Mouse (Mus musculus) lung, postnatal 0 days (tissue): ENCODE results near the gene Tax1bp3. TPM values are rescaled to one million over a fixed set of nuclear protein-coding genes. Genes with fewer than 3 reads are reported as not detected.

ENCODE experiments used
- ATAC-seq: fragments of 200-750 bp; cut with Nextera tagmentation; 2 replicates; pipeline ENCODE4 v1.8.0; 2017; ENCODE audit warnings: moderate library complexity
- DNase-seq: peaks from one replicate; pipeline ENCODE4 v3.0.0-alpha.2; 2016; ENCODE audit warnings: low spot score
- H3K27ac ChIP-seq: fragments of 300-500 bp; sonication (generic); 2 replicates; pipeline ENCODE4 v1.5.1; 2014; ENCODE audit warnings: antibody characterized with exemption, mild to moderate bottlenecking, low read length, mixed read lengths
- H3K27me3 ChIP-seq: fragments of 300-500 bp; sonication (generic); replicated peaks from 2 replicates; pipeline ENCODE4 v1.6.1; 2014; ENCODE audit warnings: low read length, mixed read lengths; ENCODE audit not compliant: insufficient read depth
- H3K36me3 ChIP-seq: fragments of 300-500 bp; sonication (generic); 2 replicates; pipeline ENCODE4 v1.6.1; 2014; ENCODE audit warnings: low read length, mixed read lengths; ENCODE audit not compliant: insufficient read depth
- H3K4me1 ChIP-seq: fragments of 300-500 bp; sonication (generic); 2 replicates; pipeline ENCODE4 v1.6.1; 2014; ENCODE audit warnings: antibody characterized with exemption, low read depth, low read length, mixed read lengths; ENCODE audit not compliant: insufficient read depth
- H3K4me2 ChIP-seq: fragments of 300-500 bp; sonication (generic); replicated peaks from 2 replicates; pipeline ENCODE4 v1.6.1; 2014; ENCODE audit warnings: low read depth, mild to moderate bottlenecking, low read length, moderate library complexity, mixed read lengths
- H3K4me3 ChIP-seq: fragments of 300-500 bp; sonication (generic); 2 replicates; pipeline ENCODE4 v1.5.1; 2014; ENCODE audit warnings: low read depth, low read length
- H3K9ac ChIP-seq: fragments of 300-500 bp; sonication (generic); replicated peaks from 2 replicates; pipeline ENCODE4 v1.6.1; 2014; ENCODE audit warnings: low read depth, mild to moderate bottlenecking
- H3K9me3 ChIP-seq: fragments of 300-500 bp; sonication (generic); 2 replicates; pipeline ENCODE4 v1.6.1; 2016; ENCODE audit warnings: low read length, mixed read lengths
- CTCF ChIP-seq: IDR thresholded peaks from 2 replicates; pipeline ENCODE4 v1.5.1; 2016; ENCODE audit warnings: antibody characterized with exemption, mild to moderate bottlenecking
- EP300 ChIP-seq: IDR thresholded peaks from 2 replicates; pipeline ENCODE4 v1.6.1; 2016; ENCODE audit warnings: antibody characterized with exemption, mild to moderate bottlenecking, control low read depth
- WGBS: fragments of 180-500 bp; shearing (Covaris S2); extraction: QIAGEN DNeasy Blood & Tissue Kit; methylation state at CpG from one replicate; pipeline ENCODE4 v1.1.7; 2014; 5-methylcytosine and 5-hydroxymethylcytosine counted together
- polyA plus RNA-seq: library from polyadenylated mRNA; unstranded; fragments of >200 nt; fragmentation: Nextera tagmentation; extraction: Ambion mirVana; gene quantifications from 2 replicates; pipeline ENCODE4 v1.2.1, GENCODE M21; 2015

The Tax1bp3 gene
- polyA plus RNA-seq, 1 experiment from 2014 or later: 379 TPM

- Histone ChIP-seq H3K4me2 (no peak overlapping the region), H3K9me3 (no peaks in the 10 kb centered on the region), H3K36me3 (no peaks in the 10 kb centered on the region), H3K4me3 (no peak overlapping the region), H3K9ac (no peak overlapping the region), H3K4me1 (no peaks in the 10 kb centered on the region), H3K27me3 (no peaks in the 10 kb centered on the region), H3K27ac (no peak overlapping the region)
- WGBS: 69% methylated on average over 5 of the region's 5 CpGs
- DNase-seq (no peak), ATAC-seq (no peak)
- TF ChIP-seq EP300 (no peak), CTCF (no peak)
Observed at GRCm38 (mm10) chr11:73228881-73229280, 52.0 kb downstream of the Tax1bp3 start.

- DNase-seq (no peak), ATAC-seq (no peak)
- Histone ChIP-seq H3K27ac (no peak overlapping the region), H3K36me3 (no peaks in the 10 kb centered on the region), H3K4me1 (no peaks in the 10 kb centered on the region), H3K9ac (no peak overlapping the region), H3K9me3 (no peaks in the 10 kb centered on the region), H3K27me3 (no peaks in the 10 kb centered on the region), H3K4me3 (no peak overlapping the region), H3K4me2 (no peak overlapping the region)
- TF ChIP-seq CTCF (no peak), EP300 (no peak)
- WGBS: 77% methylated on average over 5 of the region's 5 CpGs
Observed at GRCm38 (mm10) chr11:73230081-73230480, 53.2 kb downstream of the Tax1bp3 start.

- WGBS: 42% methylated on average over 2 of the region's 2 CpGs
- H3K9me3 ChIP-seq: no peaks in the 10 kb centered on the region
- DNase-seq: no peak
- TF ChIP-seq EP300 (no peak), CTCF (no peak)
- no peak for ATAC-seq
- H3K27ac ChIP-seq: no peak overlapping the region
- no peak overlapping the region for H3K4me2 ChIP-seq
- no peaks in the 10 kb centered on the region for H3K36me3 ChIP-seq
- H3K27me3 ChIP-seq: no peaks in the 10 kb centered on the region
- no peak overlapping the region for H3K9ac ChIP-seq
- no peaks in the 10 kb centered on the region for H3K4me1 ChIP-seq
- H3K4me3 ChIP-seq: no peak overlapping the region
Observed at GRCm38 (mm10) chr11:73232513-73232912, 55.6 kb downstream of the Tax1bp3 start.

Other genes starting within 250 kb of the Tax1bp3 start
- gene Atp2a3, start 215.9 kb upstream of the Tax1bp3 start, polyA plus RNA-seq: 30.7 and 33.1 TPM in 2 replicates
- 1.9 and 2.1 TPM in 2 replicates for gene P2rx1, start 178.0 kb upstream of the Tax1bp3 start, polyA plus RNA-seq
- 5.4 and 6.1 TPM in 2 replicates for gene Camkk1, start 158.1 kb upstream of the Tax1bp3 start, polyA plus RNA-seq
- gene Ncbp3, start 129.3 kb upstream of the Tax1bp3 start, polyA plus RNA-seq: 5.3 and 6.5 TPM in 2 replicates
- gene Itgae, start 86.5 kb upstream of the Tax1bp3 start, polyA plus RNA-seq: 0.23 and 0.30 TPM in 2 replicates
- gene Haspin, start 38.8 kb upstream of the Tax1bp3 start, polyA plus RNA-seq: 2.4 and 2.5 TPM in 2 replicates
- 1.4 and 2.2 TPM in 2 replicates for gene P2rx5, start 16.7 kb upstream of the Tax1bp3 start, polyA plus RNA-seq
- gene Emc6, start within 50 bp of the Tax1bp3 start, polyA plus RNA-seq: 160 and 177 TPM in 2 replicates
- gene Ctns, start 22.0 kb downstream of the Tax1bp3 start, polyA plus RNA-seq: 15.2 and 16.2 TPM in 2 replicates
- 2.8 and 3.5 TPM in 2 replicates for gene Shpk, start 22.4 kb downstream of the Tax1bp3 start, polyA plus RNA-seq
- 0.05 TPM in 1 of 2 replicates, not detected in the other for gene Trpv1, start 57.2 kb downstream of the Tax1bp3 start, polyA plus RNA-seq
- 0.11 and 0.15 TPM in 2 replicates for gene Trpv3, start 90.3 kb downstream of the Tax1bp3 start, polyA plus RNA-seq
- gene Aspa, start 152.5 kb downstream of the Tax1bp3 start, polyA plus RNA-seq: 5.3 and 9.0 TPM in 2 replicates
- not detected in 2 replicates for gene Gm49340, start 152.7 kb downstream of the Tax1bp3 start, polyA plus RNA-seq
- not detected in 2 replicates for gene Spata22, start 152.7 kb downstream of the Tax1bp3 start, polyA plus RNA-seq
- gene Olfr20, start 173.7 kb downstream of the Tax1bp3 start, polyA plus RNA-seq: not detected in 2 replicates
- gene Olfr376, start 194.2 kb downstream of the Tax1bp3 start, polyA plus RNA-seq: not detected in 2 replicates
- gene Olfr1, start 222.5 kb downstream of the Tax1bp3 start, polyA plus RNA-seq: not detected in 2 replicates